In genomic region chr3:132063374-132063773, GRCm38 (mm10) we compare ENCODE assay signal across 18 mouse cellular contexts. TPM values are rescaled to one million over a fixed set of nuclear protein-coding genes. Genes with fewer than 3 reads are reported as not detected.
"Had no signal": no experiment of that assay in that cellular context is flagged by ENCODE, and none has a peak within 500 bp of the region (broad histone marks: within the 10 kb centered on the region; RNA-seq: fewer than 3 reads in every experiment).

No protein-coding gene starts in this region.

- H3K36me3 ChIP-seq: limb, embryonic 12.5 days; limb, embryonic 15.5 days; liver, embryonic 12.5 days; liver, embryonic 15.5 days; lung, embryonic 15.5 days had no signal

- H3K27me3 ChIP-seq: limb, embryonic 12.5 days; limb, embryonic 15.5 days; liver, embryonic 12.5 days; liver, embryonic 15.5 days; lung, embryonic 15.5 days had no signal

- H3K4me1 ChIP-seq: limb, embryonic 12.5 days; limb, embryonic 15.5 days; liver, embryonic 12.5 days; liver, embryonic 15.5 days; lung, embryonic 15.5 days had no signal

- H3K4me2 ChIP-seq: limb, embryonic 12.5 days; limb, embryonic 15.5 days; liver, embryonic 12.5 days; liver, embryonic 15.5 days; lung, embryonic 15.5 days; midbrain, embryonic 11.5 days had no signal

- ATAC-seq: hindbrain, postnatal 0 days; inflammation-experienced regulatory T-cells, adult 6 months; intestine, embryonic 16.5 days; liver, embryonic 12.5 days had no signal

- H3K27ac ChIP-seq: hindbrain, postnatal 0 days; limb, embryonic 12.5 days; limb, embryonic 15.5 days; liver, embryonic 12.5 days; liver, embryonic 15.5 days; lung, embryonic 15.5 days had no signal

- H3K9ac ChIP-seq: limb, embryonic 12.5 days; limb, embryonic 15.5 days; liver, embryonic 12.5 days; liver, embryonic 15.5 days; lung, embryonic 15.5 days had no signal

- DNase-seq: left cerebral cortex, postnatal 4 days; lung, adult 18-20 months; lung, postnatal 10 days; lung, postnatal 36 days; midbrain, embryonic 14.5 days; thymus, adult 18-20 months; thymus, postnatal 4 days had no signal

- H3K9me3 ChIP-seq: limb, embryonic 12.5 days; limb, embryonic 15.5 days; liver, embryonic 12.5 days; liver, embryonic 15.5 days; lung, embryonic 15.5 days had no signal

- H3K4me3 ChIP-seq: limb, embryonic 12.5 days; limb, embryonic 15.5 days; liver, embryonic 12.5 days; liver, embryonic 15.5 days; lung, embryonic 15.5 days had no signal

RNA-seq across cellular contexts. Expression of gene Dkk2, which starts 21.7 kb away (rescaled TPM):
- total RNA-seq: megakaryocyte progenitor cell, adult 5-6 weeks; megakaryocyte-erythroid progenitor cell, adult 5-6 weeks had no signal
